Mouse (Mus musculus): ENCODE data around the gene Ankar. TPM values are rescaled to one million over a fixed set of nuclear protein-coding genes. Genes with fewer than 3 reads are reported as not detected.
A peak's percentile ranks its signal among the peaks of the same experiment; 100 is the strongest.

Ankar gene
- polyA plus RNA-seq, 1 experiment from 2014 or later, result not detected

- Histone ChIP-seq H3K9me3 (ENCODE audit: control insufficient read depth, low read length) (no peaks in the 10 kb centered on the region), H3K4me1 (replicated peaks; ENCODE audit: control insufficient read depth, insufficient read depth, low read length) (peaks cover 10% of the 10 kb centered on the region), H3K27me3 (replicated peaks; ENCODE audit: control insufficient read depth, insufficient read depth, low read length) (no peaks in the 10 kb centered on the region), H3K36me3 (ENCODE audit: control insufficient read depth, insufficient read depth) (peaks cover 11% of the 10 kb centered on the region; the same call in 1 of the 2 replicates), H3K27ac (ENCODE audit: low read length) (no peak overlapping the region), H3K9ac (replicated peaks; ENCODE audit: low read depth, low read length) (no peak overlapping the region), H3K4me2 (ENCODE audit: low read length) (no peak overlapping the region), H3K4me3 (replicated peaks; ENCODE audit: low read length) (no peak overlapping the region)
- ATAC-seq, result no peak
- WGBS, result 84% methylated on average over 5 of the region's 5 CpGs
Measured at GRCm38 (mm10) chr1:72600778-72601177, 99.6 kb downstream of the Ankar start.

GRCm38 (mm10) chr1:72599146-72600101 lies 101.0 kb downstream of the Ankar start:
- H3K27ac ChIP-seq (ENCODE audit: low read length), result no peak overlapping the region; the same call in 1 of the 2 replicates
- H3K27me3 ChIP-seq (replicated peaks; ENCODE audit: control insufficient read depth, insufficient read depth, low read length), result no peaks in the 10 kb centered on the region
- H3K4me1 ChIP-seq (replicated peaks; ENCODE audit: control insufficient read depth, insufficient read depth, low read length), result peaks cover 10% of the 10 kb centered on the region
- H3K9ac ChIP-seq (replicated peaks; ENCODE audit: low read depth, low read length), result no peak overlapping the region
- H3K9me3 ChIP-seq (ENCODE audit: control insufficient read depth, low read length), result no peaks in the 10 kb centered on the region
- no peak overlapping the region for H3K4me2 ChIP-seq (ENCODE audit: low read length)
- H3K4me3 ChIP-seq (replicated peaks; ENCODE audit: low read length), result no peak overlapping the region
- peaks cover 15% of the 10 kb centered on the region; the same call in 1 of the 2 replicates for H3K36me3 ChIP-seq (ENCODE audit: control insufficient read depth, insufficient read depth)
- WGBS, result 59% methylated on average over 21 of the region's 21 CpGs
- ATAC-seq, result peak; percentile 44; the same call in 1 of the 2 replicates

GRCm38 (mm10) chr1:72596231-72596630 lies 104.1 kb downstream of the Ankar start:
- H3K27ac ChIP-seq (ENCODE audit: low read length), result no peak overlapping the region
- no peaks in the 10 kb centered on the region for H3K9me3 ChIP-seq (ENCODE audit: control insufficient read depth, low read length)
- no peak overlapping the region for H3K4me2 ChIP-seq (ENCODE audit: low read length)
- 72% methylated on average over 5 of the region's 5 CpGs for WGBS
- no peak overlapping the region for H3K4me3 ChIP-seq (replicated peaks; ENCODE audit: low read length)
- no peak for ATAC-seq
- no peaks in the 10 kb centered on the region for H3K27me3 ChIP-seq (replicated peaks; ENCODE audit: control insufficient read depth, insufficient read depth, low read length)
- peaks cover 21% of the 10 kb centered on the region for H3K36me3 ChIP-seq (ENCODE audit: control insufficient read depth, insufficient read depth)
- no peak overlapping the region for H3K9ac ChIP-seq (replicated peaks; ENCODE audit: low read depth, low read length)
- H3K4me1 ChIP-seq (replicated peaks; ENCODE audit: control insufficient read depth, insufficient read depth, low read length), result peaks cover 17% of the 10 kb centered on the region

- WGBS, result 93% methylated on average over 12 of the region's 12 CpGs
- peaks cover 19% of the 10 kb centered on the region for H3K36me3 ChIP-seq (ENCODE audit: control insufficient read depth, insufficient read depth)
- no peak for ATAC-seq
Measured at GRCm38 (mm10) chr1:72595686-72596085, 104.7 kb downstream of the Ankar start.

DNA sequence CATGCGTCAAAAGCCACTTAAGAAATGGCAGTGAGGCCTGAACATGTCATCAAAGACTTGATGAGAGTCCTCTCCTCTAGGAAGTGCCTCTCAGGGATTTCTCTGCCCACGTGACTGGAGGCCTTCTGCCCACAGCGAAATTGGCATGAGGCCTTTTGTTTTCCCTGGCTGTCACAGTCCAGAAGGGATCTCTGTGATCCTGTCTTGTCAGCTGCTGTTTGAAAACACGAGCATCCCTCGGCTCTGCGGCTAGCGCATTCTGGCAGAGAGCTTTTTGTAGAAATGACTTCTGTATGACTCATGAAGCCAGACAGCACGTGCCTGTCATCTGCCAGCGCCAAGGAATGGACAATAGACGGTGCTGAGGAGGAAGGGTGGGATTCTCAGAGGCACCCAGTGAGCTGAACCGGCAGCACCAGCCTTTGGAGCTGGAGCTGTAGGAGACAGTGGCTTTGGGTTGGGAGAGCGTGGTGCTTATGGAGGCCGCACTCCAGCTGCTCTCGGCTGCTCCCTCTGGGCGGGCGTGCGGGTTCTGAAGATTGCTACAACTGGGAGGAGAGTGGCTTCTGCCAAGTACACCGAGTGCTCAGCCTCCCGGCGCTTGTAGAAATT lies 106.9 kb downstream of the Ankar start:
- Histone ChIP-seq H3K4me2 (ENCODE audit: low read length) (no peak overlapping the region), H3K4me1 (replicated peaks; ENCODE audit: control insufficient read depth, insufficient read depth, low read length) (peaks cover 7% of the 10 kb centered on the region; the same call in 1 of the 2 replicates), H3K27ac (ENCODE audit: low read length) (peak overlapping the region; percentile 69), H3K36me3 (ENCODE audit: control insufficient read depth, insufficient read depth) (peaks cover 21% of the 10 kb centered on the region), H3K9me3 (ENCODE audit: control insufficient read depth, low read length) (no peaks in the 10 kb centered on the region), H3K4me3 (replicated peaks; ENCODE audit: low read length) (no peak overlapping the region), H3K27me3 (replicated peaks; ENCODE audit: control insufficient read depth, insufficient read depth, low read length) (no peaks in the 10 kb centered on the region), H3K9ac (replicated peaks; ENCODE audit: low read depth, low read length) (no peak overlapping the region)
- peak; percentile 71 for ATAC-seq
- WGBS, result 62% methylated on average over 20 of the region's 20 CpGs

More at GRCm38 (mm10) chr1:72595686-72596085, 104.7 kb downstream of the Ankar start:
- Histone ChIP-seq H3K9ac (replicated peaks; ENCODE audit: low read depth, low read length) (no peak overlapping the region), H3K4me2 (ENCODE audit: low read length) (no peak overlapping the region), H3K9me3 (ENCODE audit: control insufficient read depth, low read length) (no peaks in the 10 kb centered on the region), H3K27ac (ENCODE audit: low read length) (no peak overlapping the region), H3K4me3 (replicated peaks; ENCODE audit: low read length) (no peak overlapping the region), H3K4me1 (replicated peaks; ENCODE audit: control insufficient read depth, insufficient read depth, low read length) (peaks cover 17% of the 10 kb centered on the region), H3K27me3 (replicated peaks; ENCODE audit: control insufficient read depth, insufficient read depth, low read length) (no peaks in the 10 kb centered on the region)

Other genes starting within 250 kb of the Ankar start
- 6.1 and 7.7 TPM in 2 replicates for gene March4, start 163.6 kb downstream of the Ankar start, polyA plus RNA-seq (2015; fragmentation: Nextera tagmentation; extraction: Ambion mirVana)
- 29.2 and 31.4 TPM in 2 replicates for gene Smarcal1, start 117.3 kb downstream of the Ankar start, polyA plus RNA-seq (2015; fragmentation: Nextera tagmentation; extraction: Ambion mirVana)
- 951 and 957 TPM in 2 replicates for gene Rpl37a, start 10.7 kb upstream of the Ankar start, polyA plus RNA-seq (2015; fragmentation: Nextera tagmentation; extraction: Ambion mirVana)
- 279 and 331 TPM in 2 replicates for gene Igfbp2, start 123.9 kb upstream of the Ankar start, polyA plus RNA-seq (2015; fragmentation: Nextera tagmentation; extraction: Ambion mirVana)
- 26.8 and 31.0 TPM in 2 replicates for gene Igfbp5, start 174.3 kb upstream of the Ankar start, polyA plus RNA-seq (2015; fragmentation: Nextera tagmentation; extraction: Ambion mirVana)